10 mouse cellular contexts compared by ENCODE assay signal in the genomic region with DNA sequence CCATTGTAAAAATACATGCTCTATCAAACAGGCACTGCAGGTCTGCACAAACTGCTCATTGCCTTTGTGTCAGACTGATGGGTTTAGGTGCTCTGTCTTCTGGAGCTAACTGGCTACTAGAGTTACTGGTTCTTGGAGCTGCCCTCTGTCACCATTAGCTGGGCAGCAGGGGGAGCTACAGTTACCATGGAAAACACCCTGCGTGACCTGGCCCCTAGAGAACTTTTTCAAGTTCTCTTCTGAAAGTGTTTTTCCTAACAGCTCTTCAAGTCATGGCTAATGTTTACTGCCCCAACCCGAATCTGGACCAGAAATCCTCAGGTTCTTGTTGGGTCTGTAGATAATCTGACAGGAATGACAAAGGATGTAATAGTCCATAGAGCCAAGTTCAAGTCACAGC.
DNase-seq lines count a peak whose midpoint lies in the region; ATAC-seq and TF ChIP-seq lines count a peak whose summit lies in the region.
"Had no signal": no experiment of that assay in that cellular context is flagged by ENCODE, and none has a peak within 500 bp of the region (broad histone marks: within the 10 kb centered on the region; RNA-seq: fewer than 3 reads in every experiment).

No protein-coding gene starts in this region.

- DNase-seq in forebrain, postnatal 0 days, result no peak
- DNase-seq in A20 (ENCODE audit: low read depth, low spot score), result peak; percentile 19
- peak; percentile 9 for DNase-seq in c-Kit-positive CD71-negative TER-119-negative erythroid progenitor cells, embryonic 14.5 days (ENCODE audit: low read depth)
- DNase-seq in ovary, postnatal 36 days (ENCODE audit: low spot score), result peak; percentile 54
- DNase-seq in left cerebral cortex, adult 11 months (ENCODE audit: low spot score), result no peak
- DNase-seq in right cerebral cortex, postnatal 25 days, result no peak

- H3K9ac ChIP-seq in forebrain, postnatal 0 days, result no peak overlapping the region
- no peak overlapping the region for H3K9ac ChIP-seq in forebrain, embryonic 12.5 days
- no peak overlapping the region for H3K9ac ChIP-seq in kidney, embryonic 16.5 days (replicated peaks; ENCODE audit: low read length)

- no peaks in the 10 kb centered on the region for H3K9me3 ChIP-seq in forebrain, postnatal 0 days (ENCODE audit: low read length)
- H3K9me3 ChIP-seq in forebrain, embryonic 12.5 days, result no peaks in the 10 kb centered on the region
- H3K9me3 ChIP-seq in kidney, embryonic 16.5 days (ENCODE audit: low read length), result no peaks in the 10 kb centered on the region

- no peak overlapping the region for H3K27ac ChIP-seq in forebrain, postnatal 0 days (ENCODE audit: low read depth, low read length)
- no peak overlapping the region for H3K27ac ChIP-seq in forebrain, embryonic 12.5 days
- H3K27ac ChIP-seq in kidney, embryonic 16.5 days (ENCODE audit: low read length), result no peak overlapping the region

- H3K36me3 ChIP-seq in forebrain, postnatal 0 days (ENCODE audit: insufficient read depth), result no peaks in the 10 kb centered on the region
- H3K36me3 ChIP-seq in forebrain, embryonic 12.5 days (replicated peaks), result no peaks in the 10 kb centered on the region
- no peaks in the 10 kb centered on the region for H3K36me3 ChIP-seq in kidney, embryonic 16.5 days (ENCODE audit: insufficient read depth, low read length)
- H3K36me3 ChIP-seq: G1E had no signal

- no peak for ATAC-seq in forebrain, postnatal 0 days
- no peak for ATAC-seq in forebrain, embryonic 12.5 days (ENCODE audit: low FRiP score)
- ATAC-seq in kidney, embryonic 16.5 days (ENCODE audit: low FRiP score, low TSS enrichment), result peak; percentile 27; the same call in 1 of the 2 replicates

- H3K4me3 ChIP-seq in forebrain, postnatal 0 days (ENCODE audit: low read depth, low read length), result no peak overlapping the region
- no peak overlapping the region for H3K4me3 ChIP-seq in forebrain, embryonic 12.5 days (replicated peaks)
- H3K4me3 ChIP-seq in kidney, embryonic 16.5 days (ENCODE audit: low read length), result no peak overlapping the region
- H3K4me3 ChIP-seq: megakaryocyte, embryonic 14.5 days had no signal

- WGBS in forebrain, postnatal 0 days, result 53% methylated on average over 2 of the region's 2 CpGs
- 51% methylated on average over 2 of the region's 2 CpGs for WGBS in forebrain, embryonic 12.5 days
- WGBS in kidney, embryonic 16.5 days, result 32% methylated on average over 2 of the region's 2 CpGs

- H3K4me1 ChIP-seq in forebrain, postnatal 0 days (ENCODE audit: insufficient read depth), result peaks cover 4% of the 10 kb centered on the region; the same call in 1 of the 2 replicates
- no peaks in the 10 kb centered on the region; the same call in 1 of the 2 replicates for H3K4me1 ChIP-seq in forebrain, embryonic 12.5 days
- peaks cover 4% of the 10 kb centered on the region; the same call in 1 of the 2 replicates for H3K4me1 ChIP-seq in kidney, embryonic 16.5 days (ENCODE audit: insufficient read depth, low read length)
- H3K4me1 ChIP-seq: megakaryocyte, embryonic 14.5 days had no signal

- peak; percentile 30 for TF ChIP-seq CTCF in forebrain, postnatal 0 days (IDR thresholded peaks at IDR 0.05; ENCODE audit: low read depth)

- no peaks in the 10 kb centered on the region for H3K27me3 ChIP-seq in forebrain, postnatal 0 days (ENCODE audit: insufficient read depth, low read length)
- no peaks in the 10 kb centered on the region for H3K27me3 ChIP-seq in forebrain, embryonic 12.5 days
- no peaks in the 10 kb centered on the region for H3K27me3 ChIP-seq in kidney, embryonic 16.5 days (ENCODE audit: insufficient read depth, low read length)
- H3K27me3 ChIP-seq: megakaryocyte, embryonic 14.5 days had no signal

- H3K4me2 ChIP-seq in forebrain, postnatal 0 days (ENCODE audit: low read depth), result no peak overlapping the region
- no peak overlapping the region for H3K4me2 ChIP-seq in forebrain, embryonic 12.5 days
- H3K4me2 ChIP-seq in kidney, embryonic 16.5 days (replicated peaks; ENCODE audit: low read depth, low read length), result no peak overlapping the region

Comparison
In these comparisons a context has a peak if more than half of its experiments do, and no peak if none do; other contexts are left out.
1. DNase-seq: peak in A20 (single experiment), c-Kit-positive CD71-negative TER-119-negative erythroid progenitor cells, embryonic 14.5 days (single experiment) and ovary, postnatal 36 days (single experiment); none in forebrain, postnatal 0 days (single experiment), left cerebral cortex, adult 11 months (single experiment) and right cerebral cortex, postnatal 25 days (single experiment).